Mouse (Mus musculus): Measurements from ENCODE around the gene Sar1a. TPM values are rescaled to one million over a fixed set of nuclear protein-coding genes. Genes with fewer than 3 reads are reported as not detected.

Gene Sar1a
- polyA plus RNA-seq, 1 experiment from 2014 or later = 183 TPM

GRCm38 (mm10) chr10:61693563-61693962, 13.5 kb downstream of the Sar1a start:
- no peaks in the 10 kb centered on the region for H3K9me3 ChIP-seq (replicated peaks)
- H3K27ac ChIP-seq (replicated peaks) = no peak overlapping the region
- WGBS = 74% methylated on average over 4 of the region's 4 CpGs
- no peak overlapping the region for H3K9ac ChIP-seq (replicated peaks)
- no peak for ATAC-seq (ENCODE audit: low FRiP score)
- H3K4me3 ChIP-seq (replicated peaks) = no peak overlapping the region
- H3K4me2 ChIP-seq = no peak overlapping the region
- H3K27me3 ChIP-seq (replicated peaks) = no peaks in the 10 kb centered on the region
- H3K4me1 ChIP-seq = peaks cover 24% of the 10 kb centered on the region
- peaks cover 44% of the 10 kb centered on the region for H3K36me3 ChIP-seq

DNA sequence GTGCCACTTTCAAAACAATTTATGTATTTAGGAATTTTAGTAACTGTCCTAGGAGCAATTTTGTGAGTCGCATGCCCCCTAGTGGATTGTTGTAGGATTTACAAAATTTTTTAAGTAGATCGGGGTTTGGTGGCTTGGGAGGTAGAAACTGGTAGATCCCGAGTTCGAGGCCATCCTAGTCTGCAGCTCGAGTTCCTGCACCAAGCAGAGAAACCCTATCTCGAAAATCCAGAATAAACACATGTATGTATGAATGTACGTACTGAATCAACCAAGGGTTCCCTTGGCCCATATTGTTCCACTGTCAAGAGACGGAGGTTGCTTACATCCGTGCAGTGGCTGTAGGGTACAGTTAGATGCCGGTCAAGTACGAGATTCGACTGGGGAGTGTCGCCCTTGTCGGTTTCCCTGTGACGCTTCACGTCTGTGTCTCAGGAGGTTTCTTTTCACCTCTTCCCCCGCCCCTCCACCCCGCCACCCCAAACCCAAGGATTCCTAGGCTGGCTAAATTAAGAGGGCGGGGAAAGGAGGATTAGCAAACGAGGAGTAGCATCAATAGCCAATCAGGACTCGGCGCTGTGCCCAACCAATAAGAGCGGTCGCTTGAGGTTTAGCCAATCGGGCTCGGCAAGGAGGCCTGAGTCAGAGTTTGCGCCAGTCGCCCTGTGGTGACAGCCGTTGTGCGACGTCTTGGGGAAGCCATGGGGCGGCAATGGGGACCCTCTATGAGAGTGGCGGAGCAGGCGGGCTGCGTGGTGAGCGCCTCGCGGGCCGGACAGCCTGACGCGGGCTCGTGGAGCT, 15.0 kb downstream of the Sar1a start, which contains the start of gene Tysnd1:
TSS of gene Tysnd1 (plus strand) at position 645 of the 801 bp plus-strand sequence.
- WGBS = under 1% methylated on average over 42 of the region's 42 CpGs
- H3K27ac ChIP-seq (replicated peaks) = peak within 1 kb of the TSS; percentile 80
- peak within 1 kb of the TSS; percentile 100 for H3K4me2 ChIP-seq
- H3K36me3 ChIP-seq = peaks cover 37% of the 10 kb centered on the region
- no peaks in the 10 kb centered on the region for H3K27me3 ChIP-seq (replicated peaks)
- peak; percentile 96 for ATAC-seq (ENCODE audit: low FRiP score)
- H3K4me3 ChIP-seq (replicated peaks) = peak within 1 kb of the TSS; percentile 96
- peaks cover 35% of the 10 kb centered on the region for H3K4me1 ChIP-seq
- H3K9ac ChIP-seq (replicated peaks) = peak within 1 kb of the TSS; percentile 76
- H3K9me3 ChIP-seq (replicated peaks) = no peaks in the 10 kb centered on the region

DNA sequence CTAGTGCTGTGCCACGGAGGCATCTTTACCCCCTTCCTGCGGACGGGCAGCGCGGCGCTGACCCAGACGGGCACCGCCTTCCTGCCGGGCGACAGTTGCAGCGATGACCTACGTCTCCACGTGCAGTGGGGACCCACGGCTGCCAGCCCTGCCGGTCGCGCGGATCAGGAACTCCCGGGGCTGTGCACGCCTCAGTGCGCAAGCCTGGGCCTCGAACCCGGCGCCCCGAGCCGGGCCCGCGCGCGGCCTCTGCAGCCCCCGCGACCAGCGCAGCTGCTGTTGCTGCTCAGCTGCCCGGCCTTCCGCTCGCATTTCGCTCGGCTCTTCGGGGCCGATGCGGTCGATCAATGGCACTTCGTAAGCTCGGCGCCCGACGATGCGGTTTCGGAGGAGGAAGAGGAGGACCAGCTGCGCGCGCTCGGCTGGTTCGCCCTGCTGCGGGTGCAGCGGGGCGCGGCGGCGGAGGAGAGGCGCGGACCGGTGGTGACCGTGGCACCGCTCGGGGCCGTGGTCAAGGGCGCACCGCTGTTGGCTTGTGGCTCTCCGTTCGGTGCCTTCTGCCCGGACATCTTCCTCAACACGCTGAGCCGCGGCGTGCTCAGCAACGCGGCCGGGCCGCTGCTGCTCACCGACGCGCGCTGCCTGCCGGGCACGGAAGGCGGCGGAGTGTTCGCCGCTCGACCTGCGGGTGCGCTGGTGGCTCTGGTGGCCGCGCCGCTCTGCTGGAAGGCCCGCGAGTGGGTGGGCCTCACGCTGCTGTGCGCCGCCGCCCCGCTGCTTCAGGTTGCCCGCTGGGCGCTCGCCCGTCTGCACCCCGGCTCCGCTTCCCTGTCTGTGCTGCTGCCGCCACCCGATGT, 15.8 kb downstream of the Sar1a start:
- peak overlapping the region; percentile 76 for H3K9ac ChIP-seq (replicated peaks)
- WGBS = under 1% methylated on average over 72 of the region's 111 CpGs
- H3K9me3 ChIP-seq (replicated peaks) = no peaks in the 10 kb centered on the region
- peak overlapping the region; percentile 80 for H3K27ac ChIP-seq (replicated peaks)
- H3K4me2 ChIP-seq = peak overlapping the region; percentile 100
- peak overlapping the region; percentile 96 for H3K4me3 ChIP-seq (replicated peaks)
- ATAC-seq (ENCODE audit: low FRiP score) = peak; percentile 51
- H3K27me3 ChIP-seq (replicated peaks) = no peaks in the 10 kb centered on the region
- peaks cover 29% of the 10 kb centered on the region for H3K36me3 ChIP-seq
- H3K4me1 ChIP-seq = peaks cover 35% of the 10 kb centered on the region

DNA sequence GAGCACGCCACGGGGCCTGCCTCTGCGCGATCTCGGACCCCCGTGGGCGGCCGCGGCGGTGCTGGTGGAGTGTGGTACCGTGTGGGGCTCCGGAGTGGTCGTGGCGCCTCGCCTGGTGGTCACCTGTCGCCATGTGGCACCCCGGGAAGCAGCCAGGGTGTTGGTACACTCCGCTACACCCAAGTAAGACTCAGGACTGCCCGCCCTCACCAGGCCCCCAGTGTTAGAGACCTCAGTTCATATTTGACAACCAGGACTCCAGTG, 16.4 kb downstream of the Sar1a start:
- H3K9me3 ChIP-seq (replicated peaks) = no peaks in the 10 kb centered on the region
- no peak for ATAC-seq (ENCODE audit: low FRiP score)
- peaks cover 35% of the 10 kb centered on the region for H3K4me1 ChIP-seq
- H3K9ac ChIP-seq (replicated peaks) = peak overlapping the region; percentile 76
- H3K27me3 ChIP-seq (replicated peaks) = no peaks in the 10 kb centered on the region
- no peak overlapping the region for H3K27ac ChIP-seq (replicated peaks)
- H3K4me2 ChIP-seq = peak overlapping the region; percentile 100
- peaks cover 23% of the 10 kb centered on the region for H3K36me3 ChIP-seq
- WGBS = 14% methylated on average over 19 of the region's 19 CpGs
- peak overlapping the region; percentile 96 for H3K4me3 ChIP-seq (replicated peaks)

DNA sequence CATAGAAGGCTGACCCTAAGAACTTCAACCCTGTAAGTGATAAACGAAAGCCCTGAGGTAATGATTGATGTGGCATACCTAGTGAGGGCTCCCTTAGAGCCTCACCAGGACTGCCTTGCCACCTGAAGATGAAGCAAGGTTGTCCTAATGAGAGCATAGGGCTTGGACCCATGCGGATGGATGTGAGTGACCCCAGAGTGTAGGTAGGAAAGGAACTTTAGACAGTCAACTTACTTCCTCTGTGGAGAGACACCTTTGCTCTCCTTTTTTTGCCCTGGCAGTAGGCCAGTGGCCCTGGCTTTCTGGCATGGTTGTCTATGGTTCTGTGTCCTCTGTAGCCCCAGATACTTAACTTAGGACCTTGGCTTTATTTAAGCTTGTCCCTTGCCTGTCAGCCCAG, 16.9 kb downstream of the Sar1a start:
- WGBS = 98% methylated on average over 2 of the region's 2 CpGs
- Histone ChIP-seq H3K27me3 (replicated peaks) (no peaks in the 10 kb centered on the region), H3K4me2 (peak overlapping the region; percentile 100), H3K4me3 (replicated peaks) (peak overlapping the region; percentile 96), H3K9ac (replicated peaks) (peak overlapping the region; percentile 76; the same call in 1 of the 2 replicates), H3K9me3 (replicated peaks) (no peaks in the 10 kb centered on the region), H3K4me1 (peaks cover 35% of the 10 kb centered on the region), H3K27ac (replicated peaks) (no peak overlapping the region), H3K36me3 (peaks cover 24% of the 10 kb centered on the region)
- no peak for ATAC-seq (ENCODE audit: low FRiP score)

DNA sequence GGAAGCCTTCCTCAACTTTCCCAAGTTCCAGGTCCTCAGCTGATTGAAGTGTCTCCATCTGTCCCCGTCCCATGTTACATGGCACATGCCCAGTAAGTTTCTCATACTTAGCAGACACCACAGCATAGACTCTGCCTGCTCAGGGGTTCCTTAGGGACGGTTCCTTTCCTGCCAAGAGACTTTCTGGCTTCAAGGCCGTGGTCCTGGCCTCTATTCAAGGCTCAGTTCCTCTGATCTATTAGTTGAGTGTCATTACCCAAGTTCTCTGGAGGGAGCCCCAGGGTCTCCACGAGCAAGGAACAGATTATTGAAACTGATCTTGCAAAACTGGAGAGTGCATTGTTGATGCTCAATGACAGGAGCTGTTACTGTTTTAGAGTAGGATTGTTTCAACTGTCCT, 24.6 kb downstream of the Sar1a start:
- peaks cover 30% of the 10 kb centered on the region for H3K36me3 ChIP-seq
- no peak overlapping the region for H3K4me2 ChIP-seq
- no peaks in the 10 kb centered on the region for H3K27me3 ChIP-seq (replicated peaks)
- H3K4me3 ChIP-seq (replicated peaks) = no peak overlapping the region
- WGBS = 86% methylated on average over 4 of the region's 4 CpGs
- ATAC-seq (ENCODE audit: low FRiP score) = no peak
- no peak overlapping the region for H3K27ac ChIP-seq (replicated peaks)
- H3K4me1 ChIP-seq = no peaks in the 10 kb centered on the region
- no peak overlapping the region for H3K9ac ChIP-seq (replicated peaks)
- H3K9me3 ChIP-seq (replicated peaks) = no peaks in the 10 kb centered on the region

DNA sequence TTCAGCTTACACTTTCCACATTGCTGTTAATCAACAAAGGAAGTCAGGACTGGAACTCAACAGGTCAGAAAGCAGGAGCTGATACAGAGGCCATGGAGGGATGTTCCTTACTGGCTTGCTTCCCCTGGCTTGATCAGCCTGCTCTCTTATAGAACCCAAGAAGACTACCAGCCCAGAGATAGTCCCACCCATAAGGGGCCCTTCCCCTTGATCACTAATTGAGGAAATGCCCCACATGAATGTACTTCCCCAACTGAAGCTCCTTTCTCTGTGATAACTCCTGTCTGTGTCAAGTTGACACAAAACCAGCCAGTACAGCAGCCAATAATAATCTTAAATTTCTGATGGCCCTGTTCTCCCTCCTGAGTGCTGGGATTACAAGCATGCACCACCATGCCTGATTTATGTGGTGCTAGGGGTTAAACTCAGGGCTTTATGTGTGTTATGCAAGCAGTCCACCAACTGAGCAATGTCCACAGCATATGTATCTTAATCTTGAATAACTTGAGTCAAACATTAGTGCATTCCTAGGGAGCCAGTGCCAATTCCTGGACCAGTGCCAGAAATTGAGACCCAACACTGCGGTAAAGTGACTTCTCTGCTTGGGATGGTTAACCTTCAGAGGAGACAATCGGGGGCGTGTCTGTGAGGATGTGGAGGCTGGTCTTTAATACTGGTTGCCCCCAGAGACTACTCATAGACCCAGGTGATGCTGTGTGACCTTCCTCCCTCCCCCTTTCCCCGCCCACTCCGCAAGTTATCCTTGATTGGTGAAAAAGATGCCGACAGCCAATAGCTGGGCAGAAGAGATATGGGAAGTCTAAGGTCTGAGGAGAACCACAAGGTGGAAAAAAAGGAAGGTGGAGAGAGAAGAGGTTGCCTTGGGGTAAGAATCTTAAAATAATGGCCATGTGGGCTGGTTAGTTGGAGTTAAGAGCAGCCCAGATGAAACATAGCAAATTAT, 26.6 kb downstream of the Sar1a start:
- no peaks in the 10 kb centered on the region for H3K27me3 ChIP-seq (replicated peaks)
- H3K36me3 ChIP-seq = peaks cover 28% of the 10 kb centered on the region
- ATAC-seq (ENCODE audit: low FRiP score) = no peak
- no peak overlapping the region for H3K27ac ChIP-seq (replicated peaks)
- H3K9me3 ChIP-seq (replicated peaks) = no peaks in the 10 kb centered on the region
- no peak overlapping the region for H3K4me3 ChIP-seq (replicated peaks)
- no peak overlapping the region for H3K9ac ChIP-seq (replicated peaks)
- 74% methylated on average over 6 of the region's 6 CpGs for WGBS
- H3K4me1 ChIP-seq = no peaks in the 10 kb centered on the region
- no peak overlapping the region for H3K4me2 ChIP-seq

- no peaks in the 10 kb centered on the region for H3K36me3 ChIP-seq
- H3K27me3 ChIP-seq (replicated peaks) = no peaks in the 10 kb centered on the region
- H3K4me3 ChIP-seq (replicated peaks) = no peak overlapping the region
- H3K4me1 ChIP-seq = peaks cover 10% of the 10 kb centered on the region
- H3K4me2 ChIP-seq = no peak overlapping the region
- no peak overlapping the region for H3K27ac ChIP-seq (replicated peaks)
- ATAC-seq (ENCODE audit: low FRiP score) = no peak
- no peaks in the 10 kb centered on the region for H3K9me3 ChIP-seq (replicated peaks)
- H3K9ac ChIP-seq (replicated peaks) = no peak overlapping the region
- 77% methylated on average over 3 of the region's 3 CpGs for WGBS
Observed at GRCm38 (mm10) chr10:61713601-61714000, 33.5 kb downstream of the Sar1a start.

GRCm38 (mm10) chr10:61714146-61714545, 34.0 kb downstream of the Sar1a start:
- Histone ChIP-seq H3K9me3 (replicated peaks) (no peaks in the 10 kb centered on the region), H3K4me3 (replicated peaks) (no peak overlapping the region), H3K27ac (replicated peaks) (no peak overlapping the region), H3K4me2 (no peak overlapping the region), H3K9ac (replicated peaks) (no peak overlapping the region), H3K4me1 (peaks cover 10% of the 10 kb centered on the region), H3K27me3 (replicated peaks) (no peaks in the 10 kb centered on the region), H3K36me3 (no peaks in the 10 kb centered on the region)
- 98% methylated on average over 4 of the region's 4 CpGs for WGBS
- no peak for ATAC-seq (ENCODE audit: low FRiP score)

GRCm38 (mm10) chr10:61714771-61715461, 34.8 kb downstream of the Sar1a start, which contains the start of gene Aifm2:
TSS of gene Aifm2 (plus strand) at chr10:61715263.
- peak within 1 kb of the TSS; percentile 53 for H3K9ac ChIP-seq (replicated peaks)
- peak within 1 kb of the TSS; percentile 57 for H3K4me3 ChIP-seq (replicated peaks)
- no peaks in the 10 kb centered on the region for H3K9me3 ChIP-seq (replicated peaks)
- ATAC-seq (ENCODE audit: low FRiP score) = peak; percentile 84
- 0 out of 2 replicates have a peak within 1 kb of the TSS, but pooled peaks have one; percentile 13 for H3K27ac ChIP-seq (replicated peaks)
- WGBS = 19% methylated on average over 20 of the region's 36 CpGs
- H3K4me2 ChIP-seq = peak within 1 kb of the TSS; percentile 94
- H3K36me3 ChIP-seq = no peaks in the 10 kb centered on the region
- peaks cover 10% of the 10 kb centered on the region for H3K4me1 ChIP-seq
- no peaks in the 10 kb centered on the region for H3K27me3 ChIP-seq (replicated peaks)

Measured in neural tube, embryonic 15.5 days (tissue).